Mouse (Mus musculus) CH12.LX (cell line): Measurements from ENCODE around the gene Dcakd. TPM values are rescaled to one million over a fixed set of nuclear protein-coding genes. Genes with fewer than 3 reads are reported as not detected.
A peak's percentile ranks its signal among the peaks of the same experiment; 100 is the strongest.

Experiments
- DNase-seq: peaks from one replicate; pipeline ENCODE4 v3.0.0-alpha.2; 2013; ENCODE audit errors: extremely low read depth
- H3K27ac ChIP-seq: 2 replicates; pipeline ENCODE4 v1.5.1; 2012; ENCODE audit warnings: low read depth, mild to moderate bottlenecking, control low read depth, moderate library complexity; ENCODE audit not compliant: insufficient read depth
- H3K27me3 ChIP-seq: replicated peaks from 2 replicates; pipeline ENCODE3; 2012; ENCODE audit warnings: inconsistent platforms
- H3K36me3 ChIP-seq, 2 experiments: replicated peaks in 1 of 2; 2 replicates each; pipeline versions ENCODE3 to v1.6.1; 2012; ENCODE audit warnings: inconsistent platforms in 1 of 2, low read length in 1 of 2, mild to moderate bottlenecking in 1 of 2, mixed read lengths in 1 of 2, moderate library complexity in 1 of 2; ENCODE audit not compliant: control insufficient read depth in 1 of 2, insufficient read depth in 1 of 2
- H3K4me1 ChIP-seq, 2 experiments: 2 replicates each; pipeline ENCODE4 v1.6.1; 2012; ENCODE audit warnings: inconsistent platforms in 1 of 2, moderate library complexity in 1 of 2; ENCODE audit not compliant: insufficient read depth in 2 of 2, control insufficient read depth in 1 of 2
- H3K4me2 ChIP-seq: 2 replicates; pipeline ENCODE4 v1.6.1; 2012; ENCODE audit warnings: low read depth, mild to moderate bottlenecking, control low read depth; ENCODE audit not compliant: poor library complexity, insufficient read depth, severe bottlenecking
- H3K4me3 ChIP-seq, 3 experiments: fragments of 150-350 bp in 1 of 3; sonication (generic) in 1 of 3; replicated peaks in 1 of 3; 2 replicates each; pipeline versions ENCODE3 to v1.5.1; 2011 to 2012; ENCODE audit warnings: low read depth in 2 of 3, low read length in 2 of 3, mild to moderate bottlenecking in 2 of 3, moderate library complexity in 2 of 3, control low read depth in 1 of 3, improper control_type of control experiment in 1 of 3, inconsistent platforms in 1 of 3, mixed read lengths in 1 of 3; ENCODE audit not compliant: poor library complexity in 1 of 3
- H3K79me2 ChIP-seq: replicated peaks from 2 replicates; pipeline ENCODE4 v1.6.1; 2012; ENCODE audit warnings: mild to moderate bottlenecking, moderate library complexity; ENCODE audit not compliant: control insufficient read depth, poor library complexity, insufficient read depth, severe bottlenecking; ENCODE audit errors: extremely low read depth
- H3K9ac ChIP-seq: 2 replicates; pipeline ENCODE4 v1.6.1; 2012; ENCODE audit warnings: low read depth, mild to moderate bottlenecking, control low read depth, moderate library complexity; ENCODE audit not compliant: insufficient read depth
- H3K9me3 ChIP-seq: replicated peaks from 2 replicates; pipeline ENCODE3; 2012; ENCODE audit warnings: low read length, inconsistent platforms, mixed read lengths
- BHLHE40 ChIP-seq: IDR thresholded peaks from 2 replicates; pipeline ENCODE4 v1.6.1; 2011; ENCODE audit warnings: mild to moderate bottlenecking, low read depth, low read length, improper control_type of control experiment
- CHD1 ChIP-seq: IDR thresholded peaks from 2 replicates; pipeline ENCODE4 v1.6.1; 2012; ENCODE audit warnings: low read depth, low read length, improper control_type of control experiment, inconsistent platforms
- CHD2 ChIP-seq: IDR thresholded peaks from 2 replicates; pipeline ENCODE4 v1.6.1; 2011; ENCODE audit warnings: low read length, improper control_type of control experiment
- CTCF ChIP-seq, 2 experiments: IDR thresholded peaks in 1 of 2; conservative IDR thresholded peaks in 1 of 2; 2 replicates each; pipeline ENCODE4 v1.5.1; 2011 to 2012; ENCODE audit warnings: low read depth in 2 of 2, low read length in 2 of 2, improper control_type of control experiment in 1 of 2, inconsistent platforms in 1 of 2, mild to moderate bottlenecking in 1 of 2, moderate library complexity in 1 of 2
- ELF1 ChIP-seq: IDR thresholded peaks from 2 replicates; pipeline ENCODE4 v1.6.1; 2014; ENCODE audit warnings: low read depth, mild to moderate bottlenecking, inconsistent platforms, low read length, improper control_type of control experiment
- EP300 ChIP-seq: IDR thresholded peaks from 2 replicates; pipeline ENCODE4 v1.6.1; 2011; ENCODE audit warnings: low read length, improper control_type of control experiment
- ETS1 ChIP-seq: conservative IDR thresholded peaks from 2 replicates; pipeline ENCODE4 v1.6.1; 2012; ENCODE audit warnings: low read depth, mild to moderate bottlenecking, inconsistent platforms, low read length, improper control_type of control experiment, moderate library complexity
- GABPA ChIP-seq: IDR thresholded peaks from 2 replicates; pipeline ENCODE4 v1.6.1; 2012; ENCODE audit warnings: low read depth, low read length, improper control_type of control experiment, inconsistent platforms; ENCODE audit not compliant: insufficient replicate concordance
- HCFC1 ChIP-seq: IDR thresholded peaks from 2 replicates; pipeline ENCODE4 v1.6.1; 2012; ENCODE audit warnings: low read depth, mild to moderate bottlenecking, inconsistent platforms, low read length, improper control_type of control experiment
- IRF4 ChIP-seq: IDR thresholded peaks from 2 replicates; pipeline ENCODE4 v1.6.1; 2014; ENCODE audit warnings: low read depth, mild to moderate bottlenecking, inconsistent platforms, low read length, improper control_type of control experiment
- MAX ChIP-seq: IDR thresholded peaks from 2 replicates; pipeline ENCODE4 v1.6.1; 2011; ENCODE audit warnings: low read length, improper control_type of control experiment
- MXI1 ChIP-seq: IDR thresholded peaks from 2 replicates; pipeline ENCODE4 v1.6.1; 2011; ENCODE audit warnings: mild to moderate bottlenecking, low read depth, low read length, improper control_type of control experiment
- NELFE ChIP-seq: IDR thresholded peaks from 2 replicates; pipeline ENCODE4 v1.6.1; 2011; ENCODE audit warnings: low read depth, low read length, improper control_type of control experiment
- PAX5 ChIP-seq: IDR thresholded peaks from 2 replicates; pipeline ENCODE4 v1.6.1; 2012; ENCODE audit warnings: low read length, inconsistent platforms, mixed read lengths
- POLR2AphosphoS2 ChIP-seq: IDR thresholded peaks from 2 replicates; pipeline ENCODE4 v1.6.1; 2011; ENCODE audit warnings: low read depth, low read length, improper control_type of control experiment
- RAD21 ChIP-seq: IDR thresholded peaks from 2 replicates; pipeline ENCODE4 v1.6.1; 2011; ENCODE audit warnings: low read depth, mild to moderate bottlenecking, low read length, improper control_type of control experiment, moderate library complexity
- TBP ChIP-seq: conservative IDR thresholded peaks from 2 replicates; pipeline ENCODE4 v1.6.1; 2011; ENCODE audit warnings: low read depth, low read length, improper control_type of control experiment
- UBTF ChIP-seq: IDR thresholded peaks from 2 replicates; pipeline ENCODE4 v1.6.1; 2012; ENCODE audit warnings: low read depth, mild to moderate bottlenecking, inconsistent platforms, low read length, improper control_type of control experiment, moderate library complexity
- dilution Hi-C: fragments of 300-500 bp; cut with MboI; formaldehyde crosslinking; loops from 2 replicates; pipeline ENCODE4 v1.14.3; 2020; ENCODE audit warnings: low sequenced_read_pairs; ENCODE audit not compliant: extremely low pct_unique_long_range_greater_than_20kb, extremely low pct_ligation_motif_present
- in situ Hi-C: fragments of 300-500 bp; cut with MboI; formaldehyde crosslinking; loops from 3 replicates; pipeline ENCODE4 v1.14.3; 2019; ENCODE audit warnings: low sequenced_read_pairs, low pct_ligation_motif_present, low pct_unique_long_range_greater_than_20kb, mixed read lengths
- polyA plus RNA-seq: library from polyadenylated mRNA; unstranded; fragments of >175 nt; gene quantifications from 2 replicates; pipeline ENCODE4 v1.2.1, GENCODE M21; 2012; ENCODE audit warnings: low read depth; ENCODE audit not compliant: insufficient read length
- total RNA-seq, 2 experiments: library from RNA; depleted of rRNA; stranded (reverse); fragments of 300-350 nt in 1 of 2; fragments of >200 nt in 1 of 2; gene quantifications; 2 replicates each; pipeline ENCODE4 v1.2.3; 2012 to 2014

Gene Dcakd
- total and polyA plus RNA-seq, 3 experiments: 8.8 to 89.0 (median 24.0) TPM

DNA sequence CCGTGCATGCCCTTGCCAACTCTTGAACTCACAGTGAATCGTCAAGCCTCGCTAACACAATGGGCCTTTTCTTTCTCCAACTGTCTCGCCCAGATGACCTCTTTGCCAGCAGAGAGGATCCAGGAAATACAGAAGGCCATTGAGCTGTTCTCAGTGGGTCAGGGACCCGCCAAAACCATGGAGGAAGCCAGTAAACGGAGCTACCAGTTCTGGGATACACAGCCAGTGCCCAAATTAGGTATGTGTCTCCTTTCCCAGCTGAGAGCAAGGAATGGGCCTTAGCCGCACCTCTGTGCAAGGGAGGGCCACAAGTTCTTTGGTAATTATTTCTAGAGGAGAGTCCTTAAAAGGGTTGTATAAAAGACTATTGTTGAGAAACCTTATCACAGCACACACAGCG, 18.2 kb upstream of the Dcakd start:
- H3K36me3 ChIP-seq: peaks cover 64 to 76% of the 10 kb centered on the region in 2 experiments
- H3K4me1 ChIP-seq: peaks cover 10 to 29% of the 10 kb centered on the region in 2 experiments

GRCm38 (mm10) chr11:103043982-103044381, 15.8 kb upstream of the Dcakd start:
- no peaks in the 10 kb centered on the region for H3K27me3 ChIP-seq
- in situ Hi-C loops (no loop called here), dilution Hi-C loops (no loop called here)
- H3K4me2 ChIP-seq: no peak overlapping the region
- peaks cover 2 to 21% of the 10 kb centered on the region in 2 experiments; a peak in 3 of 4 replicates for H3K4me1 ChIP-seq
- DNase-seq: no peak
- peaks cover 45% of the 10 kb centered on the region for H3K79me2 ChIP-seq
- no peak for TF ChIP-seq ELF1
- TF ChIP-seq BHLHE40: no peak
- no peak for TF ChIP-seq GABPA
- H3K9me3 ChIP-seq: no peaks in the 10 kb centered on the region
- no peak overlapping the region for H3K9ac ChIP-seq
- H3K4me3 ChIP-seq: no peak overlapping the region
- H3K27ac ChIP-seq: no peak overlapping the region
- H3K36me3 ChIP-seq: peaks cover 51 to 77% of the 10 kb centered on the region in 2 experiments

More for the DNA sequence above, 18.2 kb upstream of the Dcakd start:
- in situ Hi-C loops: no loop called here
- H3K4me3 ChIP-seq: no peak overlapping the region
- H3K79me2 ChIP-seq: peaks cover 22% of the 10 kb centered on the region
- no peak for DNase-seq
- TF ChIP-seq TBP: no peak
- no peak for TF ChIP-seq GABPA
- TF ChIP-seq MAX: no peak
- TF ChIP-seq HCFC1: no peak
- no peak for TF ChIP-seq POLR2AphosphoS2
- no peak for TF ChIP-seq ETS1
- no peak for TF ChIP-seq UBTF
- no peak for TF ChIP-seq MXI1
- no peak for TF ChIP-seq CHD2
- TF ChIP-seq, all 38 proteins: peak for 0
- no peak overlapping the region for H3K4me2 ChIP-seq
- no peaks in the 10 kb centered on the region for H3K9me3 ChIP-seq
- dilution Hi-C loops: no loop called here
- no peaks in the 10 kb centered on the region for H3K27me3 ChIP-seq
- no peak overlapping the region for H3K9ac ChIP-seq
- H3K27ac ChIP-seq: no peak overlapping the region

GRCm38 (mm10) chr11:103042828-103043227, 14.7 kb upstream of the Dcakd start:
- in situ Hi-C loops: no loop called here
- Histone ChIP-seq H3K4me3 (no peak overlapping the region), H3K36me3 (peaks cover 54 to 89% of the 10 kb centered on the region in 2 experiments), H3K27me3 (no peaks in the 10 kb centered on the region), H3K4me1 (peaks cover 2 to 27% of the 10 kb centered on the region in 2 experiments; a peak in 3 of 4 replicates), H3K27ac (no peak overlapping the region), H3K9me3 (no peaks in the 10 kb centered on the region), H3K79me2 (peaks cover 57% of the 10 kb centered on the region), H3K9ac (no peak overlapping the region), H3K4me2 (no peak overlapping the region)
- no peak for TF ChIP-seq NELFE
- no peak for TF ChIP-seq CHD1
- TF ChIP-seq IRF4: no peak
- TF ChIP-seq PAX5: no peak
- TF ChIP-seq CTCF (conservative IDR thresholded peaks at IDR 0.05 in 1 of 2, IDR thresholded peaks at IDR 0.05 in 1 of 2; ENCODE audit: low read depth in 2 of 2, low read length in 2 of 2): peak in 1 of 2 experiments; percentile 11; a peak in 1 of 4 replicates
- TF ChIP-seq RAD21: no peak
- no peak for TF ChIP-seq EP300
- no peak for DNase-seq
- dilution Hi-C loops: no loop called here
